Mouse (Mus musculus) midbrain, embryonic 16.5 days (tissue): Measurements from ENCODE around the gene Zfp981. TPM values are rescaled to one million over a fixed set of nuclear protein-coding genes. Genes with fewer than 3 reads are reported as not detected.
A peak's percentile ranks its signal among the peaks of the same experiment; 100 is the strongest.
"Not testable (repeated sequence)": the region's sequence is repeated elsewhere in the genome, so short reads cannot be mapped to it uniquely, and the experiment has no call there.

Experiments
- ATAC-seq: fragments of 200-750 bp; cut with Nextera tagmentation; 2 replicates; pipeline ENCODE4 v1.8.0; 2017; ENCODE audit warnings: moderate TSS enrichment
- H3K27ac ChIP-seq: fragments of 300-500 bp; sonication (generic); 2 replicates; pipeline ENCODE4 v1.5.1; 2014; ENCODE audit warnings: mild to moderate bottlenecking, low read length, mixed read lengths
- H3K27me3 ChIP-seq: fragments of 300-500 bp; sonication (generic); 2 replicates; pipeline ENCODE4 v1.6.1; 2014; ENCODE audit warnings: low read depth, low read length, mixed read lengths; ENCODE audit not compliant: control insufficient read depth, insufficient read depth
- H3K36me3 ChIP-seq: fragments of 300-500 bp; sonication (generic); 2 replicates; pipeline ENCODE4 v1.6.1; 2014; ENCODE audit warnings: mild to moderate bottlenecking, low read length, moderate library complexity, mixed read lengths; ENCODE audit not compliant: control insufficient read depth, insufficient read depth
- H3K4me1 ChIP-seq: fragments of 300-500 bp; sonication (generic); 2 replicates; pipeline ENCODE4 v1.6.1; 2014; ENCODE audit warnings: mild to moderate bottlenecking, low read length, mixed read lengths; ENCODE audit not compliant: control insufficient read depth, insufficient read depth
- H3K4me2 ChIP-seq: fragments of 300-500 bp; sonication (generic); 2 replicates; pipeline ENCODE4 v1.6.1; 2014; ENCODE audit warnings: mild to moderate bottlenecking, low read length, mixed read lengths
- H3K4me3 ChIP-seq: fragments of 300-500 bp; sonication (generic); 2 replicates; pipeline ENCODE4 v1.5.1; 2014; ENCODE audit warnings: low read depth, mild to moderate bottlenecking, low read length, moderate library complexity, mixed read lengths
- H3K9ac ChIP-seq: fragments of 300-500 bp; sonication (generic); 2 replicates; pipeline ENCODE4 v1.6.1; 2014; ENCODE audit warnings: low read depth, low read length, mixed read lengths
- H3K9me3 ChIP-seq: fragments of 300-500 bp; sonication (generic); replicated peaks from 2 replicates; pipeline ENCODE4 v1.6.1; 2014; ENCODE audit warnings: mild to moderate bottlenecking, low read length, mixed read lengths; ENCODE audit not compliant: control insufficient read depth, poor library complexity, severe bottlenecking
- WGBS: fragments of 180-500 bp; shearing (Covaris S2); extraction: QIAGEN DNeasy Blood & Tissue Kit; methylation state at CpG from one replicate; pipeline ENCODE4 v1.1.7; 2014; 5-methylcytosine and 5-hydroxymethylcytosine counted together
- polyA plus RNA-seq: library from polyadenylated mRNA; unstranded; fragments of >200 nt; fragmentation: Nextera tagmentation; extraction: Ambion mirVana; gene quantifications from 2 replicates; pipeline ENCODE4 v1.2.1, GENCODE M21; 2015

Gene Zfp981
- polyA plus RNA-seq: 0.10 and 0.16 TPM in 2 replicates

DNA sequence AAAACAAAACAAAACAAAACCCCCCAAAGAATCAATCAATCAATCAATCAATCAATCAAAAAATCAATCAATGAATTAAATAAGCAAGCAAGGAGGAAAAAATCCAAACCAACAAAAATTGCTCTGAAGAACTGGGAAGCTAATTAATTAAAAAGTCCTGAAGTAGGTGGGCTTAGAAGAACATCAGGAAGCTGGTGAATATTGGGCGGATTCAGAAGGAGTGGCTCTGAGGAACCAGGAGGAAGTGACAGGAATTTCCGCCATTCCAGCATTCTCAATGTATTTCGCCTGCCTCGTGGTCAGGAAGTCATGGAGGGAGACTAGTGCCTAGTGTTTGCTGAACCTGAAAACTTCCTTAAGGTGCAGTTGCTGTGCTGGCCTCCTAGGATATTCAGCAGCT is at the start of gene Zfp981:
Gene Zfp981 (plus strand): TSS at position 301 of the 400 bp plus-strand sequence.
- H3K4me3 ChIP-seq, H3K4me1 ChIP-seq, H3K4me2 ChIP-seq, H3K27ac ChIP-seq, H3K27me3 ChIP-seq, ATAC-seq, H3K9ac ChIP-seq, H3K36me3 ChIP-seq: not testable (repeated sequence)
- 85% methylated on average over 4 of the region's 4 CpGs for WGBS
- H3K9me3 ChIP-seq: peaks cover 36% of the 10 kb centered on the region

DNA sequence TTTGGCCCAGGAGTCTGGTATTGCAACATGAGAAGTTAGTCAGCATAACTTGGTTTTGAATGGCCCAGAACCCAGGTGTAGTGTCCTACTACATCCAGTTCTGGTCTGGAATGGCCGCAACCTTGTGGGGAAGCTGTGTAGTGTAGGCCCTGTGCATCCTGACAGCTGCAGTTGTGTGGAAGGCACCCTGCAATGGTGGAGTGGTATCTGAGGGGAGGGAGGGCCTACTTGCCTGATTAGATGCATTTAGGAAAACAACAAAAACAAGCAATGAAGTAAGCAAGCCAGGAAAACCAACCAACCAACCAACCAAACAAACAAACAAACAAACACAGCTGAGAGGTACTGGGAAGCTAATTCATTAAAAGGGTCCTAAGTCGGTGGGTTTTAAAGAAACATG is 49.3 kb upstream of the Zfp981 start:
- not testable (repeated sequence) for H3K27ac ChIP-seq, H3K4me1 ChIP-seq, H3K4me3 ChIP-seq, ATAC-seq, H3K36me3 ChIP-seq, H3K27me3 ChIP-seq, H3K9ac ChIP-seq, H3K4me2 ChIP-seq
- H3K9me3 ChIP-seq: peaks cover 55% of the 10 kb centered on the region
- 84% methylated on average over 2 of the region's 2 CpGs for WGBS

DNA sequence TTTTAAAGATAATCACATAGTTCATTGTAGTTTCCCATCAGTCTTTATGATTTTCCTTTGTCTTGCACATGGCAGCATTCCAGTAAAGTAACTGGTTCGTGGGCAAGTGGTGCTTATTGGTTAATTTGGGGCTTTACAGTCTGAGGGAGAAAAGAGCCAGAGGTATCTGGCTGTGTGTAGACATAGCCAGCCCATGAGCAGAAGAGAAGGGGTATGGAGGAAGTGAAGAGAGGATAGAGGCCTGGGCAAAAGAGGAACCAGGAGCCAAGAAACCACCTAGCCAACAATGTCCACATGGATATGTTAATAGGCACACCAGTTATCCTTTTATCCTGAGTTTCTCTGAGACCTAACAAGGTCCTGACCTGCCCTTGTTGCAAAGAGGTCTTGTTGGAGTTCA is 47.7 kb upstream of the Zfp981 start:
- H3K36me3 ChIP-seq, H3K4me1 ChIP-seq, H3K27ac ChIP-seq, ATAC-seq, H3K9ac ChIP-seq, H3K27me3 ChIP-seq, H3K4me3 ChIP-seq, H3K4me2 ChIP-seq: not testable (repeated sequence)
- 56% methylated on average over 1 of the region's 1 CpGs for WGBS
- peaks cover 58% of the 10 kb centered on the region for H3K9me3 ChIP-seq

DNA sequence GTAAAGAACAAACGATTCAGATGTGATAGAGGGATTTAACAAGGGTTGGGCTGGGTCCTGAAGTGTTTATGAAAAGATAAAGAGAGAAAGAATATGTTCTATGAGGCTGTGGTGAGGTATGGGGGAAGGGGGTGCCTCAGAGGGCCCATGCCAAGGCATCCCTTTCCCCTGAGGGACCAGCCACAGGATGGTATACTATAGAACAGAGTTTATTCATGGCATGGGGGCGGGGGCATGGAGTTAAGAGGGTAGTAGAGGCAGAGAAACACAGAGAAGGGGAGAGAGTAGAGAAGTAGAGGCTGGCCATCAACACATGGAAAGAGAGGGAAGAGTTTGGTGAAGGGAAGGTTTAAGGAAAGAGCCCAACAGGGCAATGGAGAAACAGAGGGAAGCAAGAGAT is 46.9 kb upstream of the Zfp981 start:
- 35% methylated on average over 2 of the region's 2 CpGs for WGBS
- H3K9ac ChIP-seq: no peak overlapping the region
- no peaks in the 10 kb centered on the region for H3K4me1 ChIP-seq
- ATAC-seq: peak; percentile 49
- no peak overlapping the region for H3K4me2 ChIP-seq
- no peaks in the 10 kb centered on the region for H3K27me3 ChIP-seq
- H3K27ac ChIP-seq: no peak overlapping the region
- H3K9me3 ChIP-seq: peaks cover 58% of the 10 kb centered on the region
- H3K4me3 ChIP-seq: no peak overlapping the region
- no peaks in the 10 kb centered on the region; the same call in 1 of the 2 replicates for H3K36me3 ChIP-seq

DNA sequence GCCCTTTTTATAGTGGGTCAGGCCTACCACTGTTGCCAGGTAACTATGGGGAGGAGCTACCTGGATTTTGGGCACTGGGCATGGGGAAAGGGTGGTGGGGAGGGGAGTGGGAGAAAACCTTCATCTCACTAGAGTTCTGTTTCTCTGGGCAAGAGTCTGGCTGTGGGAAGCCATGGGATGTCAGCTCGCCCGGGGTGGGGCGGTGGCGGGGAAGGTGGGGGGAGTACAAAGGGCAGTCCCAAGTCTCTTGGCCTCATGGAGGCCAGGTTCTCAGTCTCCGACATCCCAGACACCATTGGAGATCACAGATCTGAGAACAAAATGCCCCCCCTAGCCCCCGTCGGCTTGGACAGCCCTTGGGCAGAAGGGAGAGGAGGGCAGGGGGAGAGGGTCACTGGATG is 46.5 kb upstream of the Zfp981 start:
- H3K36me3 ChIP-seq: no peaks in the 10 kb centered on the region; the same call in 1 of the 2 replicates
- WGBS: 96% methylated on average over 7 of the region's 7 CpGs
- H3K4me3 ChIP-seq: no peak overlapping the region
- no peak overlapping the region for H3K4me2 ChIP-seq
- H3K27me3 ChIP-seq: no peaks in the 10 kb centered on the region
- H3K27ac ChIP-seq: no peak overlapping the region
- ATAC-seq: peak; percentile 44
- H3K9ac ChIP-seq: no peak overlapping the region
- no peaks in the 10 kb centered on the region for H3K4me1 ChIP-seq
- H3K9me3 ChIP-seq: peaks cover 58% of the 10 kb centered on the region

DNA sequence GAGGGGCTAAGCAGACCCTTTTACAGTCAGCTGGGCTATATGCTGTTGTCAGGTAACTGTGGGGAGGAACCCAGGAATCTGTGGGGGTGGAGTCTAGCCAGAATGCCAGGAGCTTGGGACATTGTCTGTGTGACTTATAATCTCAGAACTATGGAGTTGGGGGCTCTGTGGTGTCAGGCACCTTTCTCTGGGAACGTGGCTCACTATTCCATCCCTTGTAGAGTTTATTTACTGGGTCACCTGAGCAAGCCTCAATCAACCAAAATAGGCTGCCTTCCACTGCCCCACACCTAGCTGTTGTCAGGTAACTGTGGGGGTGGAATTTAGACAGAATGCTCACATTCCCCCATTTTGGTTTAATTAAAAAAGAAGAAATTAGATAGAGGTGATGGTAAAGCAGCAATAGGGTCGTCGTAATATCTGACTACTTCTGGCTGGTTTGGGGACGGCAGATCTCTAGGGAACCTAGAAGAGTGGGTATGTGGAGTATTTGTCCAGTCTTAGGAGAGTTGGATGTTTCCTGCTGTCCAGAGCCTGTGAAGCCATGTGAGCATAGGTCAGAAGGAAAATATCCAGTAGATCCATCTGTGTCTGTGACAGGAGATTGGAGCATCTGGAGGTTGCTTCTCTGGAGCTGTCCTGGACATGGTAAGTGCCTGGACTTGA is 45.6 kb upstream of the Zfp981 start:
- H3K27me3 ChIP-seq: no peaks in the 10 kb centered on the region
- ATAC-seq: no peak
- no peak overlapping the region for H3K4me3 ChIP-seq
- H3K4me2 ChIP-seq: no peak overlapping the region
- H3K4me1 ChIP-seq: no peaks in the 10 kb centered on the region
- peaks cover 61% of the 10 kb centered on the region for H3K9me3 ChIP-seq
- H3K36me3 ChIP-seq: no peaks in the 10 kb centered on the region; the same call in 1 of the 2 replicates
- no peak overlapping the region for H3K27ac ChIP-seq
- no peak overlapping the region for H3K9ac ChIP-seq
- 72% methylated on average over 4 of the region's 4 CpGs for WGBS

DNA sequence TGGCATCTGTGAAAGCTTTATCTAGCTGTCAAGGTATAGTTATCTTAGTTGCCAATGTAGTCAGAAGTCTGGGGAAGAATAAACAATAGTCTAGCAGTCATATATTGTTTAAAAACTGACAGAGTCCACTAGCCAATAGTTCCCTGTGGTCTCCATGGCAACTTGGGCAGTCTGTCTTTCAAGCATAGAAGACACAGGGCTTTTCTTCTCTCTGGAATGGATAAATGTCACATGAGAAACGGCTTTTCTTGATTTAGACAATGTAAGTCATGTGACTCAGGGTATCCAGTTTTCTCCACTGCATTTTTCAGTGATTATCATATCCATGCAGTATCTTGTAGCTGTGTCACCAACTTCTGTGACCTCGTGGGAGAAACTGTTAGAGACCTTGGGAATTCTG is 44.7 kb upstream of the Zfp981 start:
- ATAC-seq: no peak
- WGBS: 61% methylated on average over 2 of the region's 2 CpGs
- no peak overlapping the region for H3K27ac ChIP-seq

DNA sequence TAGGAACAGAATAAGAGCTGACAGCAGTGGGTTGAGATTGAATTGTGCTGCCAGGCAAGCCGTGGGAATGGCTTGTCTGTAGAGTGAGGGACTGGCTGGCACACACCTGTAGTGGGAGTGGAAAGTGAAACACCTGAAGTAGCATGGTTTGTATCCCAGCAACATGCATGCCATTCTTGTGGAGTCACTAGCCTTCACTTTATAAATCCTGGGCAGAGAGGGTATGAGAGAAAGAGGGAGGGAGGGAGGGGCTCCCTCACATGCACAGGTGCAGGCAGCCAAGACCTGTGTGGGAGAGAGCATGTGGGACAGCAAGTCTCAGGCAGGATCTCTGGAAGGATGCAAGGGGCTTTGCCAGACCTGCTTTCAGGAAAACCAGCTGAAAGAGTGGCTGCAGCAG is 44.1 kb upstream of the Zfp981 start:
- 63% methylated on average over 1 of the region's 1 CpGs for WGBS
- no peak overlapping the region for H3K27ac ChIP-seq
- H3K4me3 ChIP-seq: no peak overlapping the region
- H3K9ac ChIP-seq: no peak overlapping the region
- H3K4me1 ChIP-seq: no peaks in the 10 kb centered on the region
- H3K4me2 ChIP-seq: no peak overlapping the region
- H3K9me3 ChIP-seq: peaks cover 58% of the 10 kb centered on the region
- no peaks in the 10 kb centered on the region; the same call in 1 of the 2 replicates for H3K36me3 ChIP-seq
- H3K27me3 ChIP-seq: no peaks in the 10 kb centered on the region
- ATAC-seq: no peak; the same call in 1 of the 2 replicates

More for the DNA sequence above, 44.7 kb upstream of the Zfp981 start:
- Histone ChIP-seq H3K36me3 (no peaks in the 10 kb centered on the region; the same call in 1 of the 2 replicates), H3K27me3 (no peaks in the 10 kb centered on the region), H3K9me3 (peaks cover 61% of the 10 kb centered on the region), H3K4me3 (no peak overlapping the region), H3K4me1 (no peaks in the 10 kb centered on the region), H3K4me2 (no peak overlapping the region), H3K9ac (no peak overlapping the region)

DNA sequence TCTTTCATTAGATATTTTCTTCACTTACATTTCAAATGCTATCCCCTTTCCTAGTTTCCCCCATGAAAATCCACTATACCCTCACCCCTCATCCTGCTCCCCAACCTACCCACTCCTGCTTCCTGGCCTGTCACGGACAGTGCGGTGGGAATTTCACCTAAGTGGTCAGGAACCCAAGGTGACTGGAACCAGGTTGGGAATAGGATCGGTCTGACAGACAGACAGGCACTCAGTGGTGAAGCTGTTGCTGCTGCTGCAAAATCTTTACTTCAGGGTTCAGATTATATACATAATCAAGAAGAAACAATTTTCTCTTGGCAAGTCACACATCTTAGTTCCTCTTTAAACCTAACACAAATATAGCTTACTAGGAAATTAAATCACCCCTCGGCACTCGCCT is 42.0 kb upstream of the Zfp981 start:
- H3K9ac ChIP-seq, H3K27ac ChIP-seq, H3K4me1 ChIP-seq, ATAC-seq, H3K27me3 ChIP-seq, H3K4me3 ChIP-seq, H3K4me2 ChIP-seq, H3K36me3 ChIP-seq: not testable (repeated sequence)
- H3K9me3 ChIP-seq: peaks cover 48% of the 10 kb centered on the region
- 84% methylated on average over 5 of the region's 5 CpGs for WGBS
